Mouse (Mus musculus): ENCODE data around the gene Insrr. TPM values are rescaled to one million over a fixed set of nuclear protein-coding genes. Genes with fewer than 3 reads are reported as not detected.

The Insrr gene
- total and polyA plus RNA-seq, 2 experiments from 2014 or later, result 0.23 to 8.7 TPM

- Histone ChIP-seq H3K36me3 (ENCODE audit: insufficient read depth) (no peaks in the 10 kb centered on the region), H3K4me1 (ENCODE audit: insufficient read depth) (no peaks in the 10 kb centered on the region), H3K27me3 (ENCODE audit: insufficient read depth, low read length) (no peaks in the 10 kb centered on the region), H3K9me3 (ENCODE audit: low read length) (no peaks in the 10 kb centered on the region), H3K4me3 (ENCODE audit: low read depth, low read length) (no peak overlapping the region), H3K9ac (no peak overlapping the region), H3K27ac (ENCODE audit: low read depth, low read length) (no peak overlapping the region), H3K4me2 (ENCODE audit: low read depth) (no peak overlapping the region)
- WGBS, result 30% methylated on average over 4 of the region's 4 CpGs
- no peak for TF ChIP-seq CTCF (IDR thresholded peaks at IDR 0.05; ENCODE audit: low read depth)
- DNase-seq, result no peak
- ATAC-seq, result no peak
These were observed 31.7 kb downstream of the Insrr start for GRCm38 (mm10) chr3:87828435-87828834.

- WGBS, result 58% methylated on average over 10 of the region's 10 CpGs
- ATAC-seq, result no peak
- no peaks in the 10 kb centered on the region for H3K4me1 ChIP-seq (ENCODE audit: insufficient read depth)
- H3K27ac ChIP-seq (ENCODE audit: low read depth, low read length), result no peak overlapping the region
- no peak overlapping the region for H3K4me3 ChIP-seq (ENCODE audit: low read depth, low read length)
- no peak overlapping the region for H3K4me2 ChIP-seq (ENCODE audit: low read depth)
- no peak for TF ChIP-seq CTCF (IDR thresholded peaks at IDR 0.05; ENCODE audit: low read depth)
- H3K27me3 ChIP-seq (ENCODE audit: insufficient read depth, low read length), result no peaks in the 10 kb centered on the region
- no peaks in the 10 kb centered on the region for H3K9me3 ChIP-seq (ENCODE audit: low read length)
- H3K36me3 ChIP-seq (ENCODE audit: insufficient read depth), result no peaks in the 10 kb centered on the region
- DNase-seq, result no peak
- no peak overlapping the region for H3K9ac ChIP-seq
These were observed 32.3 kb downstream of the Insrr start for GRCm38 (mm10) chr3:87829025-87829424.

GRCm38 (mm10) chr3:87832109-87832859, 35.5 kb downstream of the Insrr start:
- Histone ChIP-seq H3K36me3 (ENCODE audit: insufficient read depth) (no peaks in the 10 kb centered on the region), H3K4me3 (ENCODE audit: low read depth, low read length) (no peak overlapping the region), H3K4me1 (ENCODE audit: insufficient read depth) (no peaks in the 10 kb centered on the region), H3K4me2 (ENCODE audit: low read depth) (no peak overlapping the region), H3K27me3 (ENCODE audit: insufficient read depth, low read length) (no peaks in the 10 kb centered on the region), H3K9ac (no peak overlapping the region), H3K9me3 (ENCODE audit: low read length) (no peaks in the 10 kb centered on the region), H3K27ac (ENCODE audit: low read depth, low read length) (no peak overlapping the region)
- TF ChIP-seq CTCF (IDR thresholded peaks at IDR 0.05; ENCODE audit: low read depth), result no peak
- no peak for ATAC-seq
- 83% methylated on average over 7 of the region's 7 CpGs for WGBS
- DNase-seq, result no peak

- no peak overlapping the region for H3K27ac ChIP-seq (ENCODE audit: low read depth, low read length)
- no peak overlapping the region for H3K4me2 ChIP-seq (ENCODE audit: low read depth)
- no peak for TF ChIP-seq CTCF (IDR thresholded peaks at IDR 0.05; ENCODE audit: low read depth)
- H3K36me3 ChIP-seq (ENCODE audit: insufficient read depth), result no peaks in the 10 kb centered on the region
- no peaks in the 10 kb centered on the region for H3K9me3 ChIP-seq (ENCODE audit: low read length)
- WGBS, result 72% methylated on average over 5 of the region's 5 CpGs
- H3K27me3 ChIP-seq (ENCODE audit: insufficient read depth, low read length), result no peaks in the 10 kb centered on the region
- H3K9ac ChIP-seq, result no peak overlapping the region
- no peak for ATAC-seq
- no peak overlapping the region for H3K4me3 ChIP-seq (ENCODE audit: low read depth, low read length)
- no peak for DNase-seq
- no peaks in the 10 kb centered on the region for H3K4me1 ChIP-seq (ENCODE audit: insufficient read depth)
These were observed 36.7 kb downstream of the Insrr start for GRCm38 (mm10) chr3:87833482-87833881.

GRCm38 (mm10) chr3:87838622-87839021, 41.9 kb downstream of the Insrr start:
- H3K4me2 ChIP-seq (ENCODE audit: low read depth), result no peak overlapping the region
- no peak overlapping the region for H3K9ac ChIP-seq
- H3K4me1 ChIP-seq (ENCODE audit: insufficient read depth), result no peaks in the 10 kb centered on the region
- no peak overlapping the region for H3K4me3 ChIP-seq (ENCODE audit: low read depth, low read length)
- no peak for ATAC-seq
- H3K9me3 ChIP-seq (ENCODE audit: low read length), result no peaks in the 10 kb centered on the region
- H3K36me3 ChIP-seq (ENCODE audit: insufficient read depth), result no peaks in the 10 kb centered on the region
- H3K27ac ChIP-seq (ENCODE audit: low read depth, low read length), result no peak overlapping the region
- H3K27me3 ChIP-seq (ENCODE audit: insufficient read depth, low read length), result no peaks in the 10 kb centered on the region
- DNase-seq, result peak; percentile 79
- peak; percentile 88 for TF ChIP-seq CTCF (IDR thresholded peaks at IDR 0.05; ENCODE audit: low read depth)
- 4% methylated on average over 4 of the region's 4 CpGs for WGBS

GRCm38 (mm10) chr3:87840858-87841257, 44.1 kb downstream of the Insrr start:
- no peak for TF ChIP-seq CTCF (IDR thresholded peaks at IDR 0.05; ENCODE audit: low read depth)
- ATAC-seq, result no peak
- no peak overlapping the region for H3K4me3 ChIP-seq (ENCODE audit: low read depth, low read length)
- no peak overlapping the region for H3K4me2 ChIP-seq (ENCODE audit: low read depth)
- H3K36me3 ChIP-seq (ENCODE audit: insufficient read depth), result no peaks in the 10 kb centered on the region
- H3K4me1 ChIP-seq (ENCODE audit: insufficient read depth), result no peaks in the 10 kb centered on the region
- no peak overlapping the region for H3K27ac ChIP-seq (ENCODE audit: low read depth, low read length)
- H3K27me3 ChIP-seq (ENCODE audit: insufficient read depth, low read length), result no peaks in the 10 kb centered on the region
- no peaks in the 10 kb centered on the region for H3K9me3 ChIP-seq (ENCODE audit: low read length)
- DNase-seq, result no peak
- H3K9ac ChIP-seq, result no peak overlapping the region

- H3K9me3 ChIP-seq (ENCODE audit: low read length), result no peaks in the 10 kb centered on the region
- no peaks in the 10 kb centered on the region for H3K4me1 ChIP-seq (ENCODE audit: insufficient read depth)
- H3K4me2 ChIP-seq (ENCODE audit: low read depth), result no peak overlapping the region
- no peaks in the 10 kb centered on the region for H3K27me3 ChIP-seq (ENCODE audit: insufficient read depth, low read length)
- no peak for ATAC-seq
- DNase-seq, result no peak
- no peaks in the 10 kb centered on the region for H3K36me3 ChIP-seq (ENCODE audit: insufficient read depth)
- WGBS, result 86% methylated on average over 4 of the region's 4 CpGs
- H3K9ac ChIP-seq, result no peak overlapping the region
- TF ChIP-seq CTCF (IDR thresholded peaks at IDR 0.05; ENCODE audit: low read depth), result no peak
- H3K27ac ChIP-seq (ENCODE audit: low read depth, low read length), result no peak overlapping the region
- H3K4me3 ChIP-seq (ENCODE audit: low read depth, low read length), result no peak overlapping the region
These were observed 48.2 kb downstream of the Insrr start for GRCm38 (mm10) chr3:87844981-87845380.

All from forebrain, postnatal 0 days (tissue).